Mouse (Mus musculus): ENCODE measurements around the gene Ccdc84. TPM values are rescaled to one million over a fixed set of nuclear protein-coding genes. Genes with fewer than 3 reads are reported as not detected.
A peak's percentile ranks its signal among the peaks of the same experiment; 100 is the strongest.
"Not testable (repeated sequence)": the region's sequence is repeated elsewhere in the genome, so short reads cannot be mapped to it uniquely, and the experiment has no call there.

Gene Ccdc84
- total RNA-seq, 2 experiments from 2014 or later, result 22.4 to 26.1 TPM

DNA sequence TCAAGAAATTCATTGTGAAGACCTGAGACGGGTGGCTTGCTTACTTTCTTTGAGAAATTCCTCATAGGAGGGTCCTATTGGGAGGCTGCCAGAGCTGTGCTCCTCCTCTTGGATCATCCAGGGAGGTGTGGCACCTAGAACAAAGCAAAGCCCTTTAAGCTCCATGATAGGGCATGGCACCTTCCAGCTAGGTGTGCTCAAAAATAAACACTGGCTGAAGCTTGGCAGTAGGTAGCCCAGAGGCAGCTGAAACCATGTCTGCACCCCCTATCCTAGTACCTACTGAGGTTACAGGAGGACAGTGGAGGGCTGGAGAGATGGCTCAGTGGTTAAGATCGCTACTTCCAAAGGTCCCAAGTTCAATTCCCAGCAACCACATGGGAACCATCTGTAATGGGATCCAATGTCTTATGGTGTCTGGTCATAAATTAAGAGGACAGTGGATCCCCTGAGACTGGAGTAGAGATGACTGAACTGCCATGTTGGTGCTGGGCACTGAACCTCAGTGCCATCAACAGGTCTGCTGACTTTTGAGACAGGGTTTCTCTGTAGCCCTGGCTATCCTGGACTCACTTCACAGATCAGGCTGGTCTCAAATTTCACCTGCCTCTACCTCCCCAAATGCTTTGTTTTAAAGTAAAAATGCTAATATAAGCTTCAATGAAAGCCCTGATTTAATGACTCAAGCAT, 7.6 kb downstream of the Ccdc84 start:
- DNase-seq (ENCODE audit: low spot score in 2 of 2), result no peak

- not testable (repeated sequence) for DNase-seq (ENCODE audit: low spot score in 2 of 2)
Observed at GRCm38 (mm10) chr9:44408693-44409092, 9.7 kb downstream of the Ccdc84 start.

DNA sequence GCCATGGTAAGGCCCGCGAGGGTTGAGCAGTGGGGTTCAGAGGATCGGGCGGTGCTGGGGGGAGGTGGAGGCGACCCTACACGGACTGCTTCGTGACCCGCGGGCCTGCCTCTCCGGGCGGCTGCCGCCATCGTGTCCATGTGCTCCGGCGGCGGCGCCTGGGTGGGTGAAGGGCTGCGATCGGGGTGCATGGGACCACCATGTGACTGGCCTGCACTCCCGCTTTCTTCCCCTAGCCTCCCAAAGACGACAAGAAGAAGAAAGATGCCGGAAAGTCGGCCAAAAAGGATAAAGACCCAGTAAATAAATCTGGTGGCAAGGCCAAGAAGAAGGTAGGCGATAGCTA, 10.6 kb downstream of the Ccdc84 start:
- no peak for DNase-seq (ENCODE audit: low spot score in 2 of 2)

DNA sequence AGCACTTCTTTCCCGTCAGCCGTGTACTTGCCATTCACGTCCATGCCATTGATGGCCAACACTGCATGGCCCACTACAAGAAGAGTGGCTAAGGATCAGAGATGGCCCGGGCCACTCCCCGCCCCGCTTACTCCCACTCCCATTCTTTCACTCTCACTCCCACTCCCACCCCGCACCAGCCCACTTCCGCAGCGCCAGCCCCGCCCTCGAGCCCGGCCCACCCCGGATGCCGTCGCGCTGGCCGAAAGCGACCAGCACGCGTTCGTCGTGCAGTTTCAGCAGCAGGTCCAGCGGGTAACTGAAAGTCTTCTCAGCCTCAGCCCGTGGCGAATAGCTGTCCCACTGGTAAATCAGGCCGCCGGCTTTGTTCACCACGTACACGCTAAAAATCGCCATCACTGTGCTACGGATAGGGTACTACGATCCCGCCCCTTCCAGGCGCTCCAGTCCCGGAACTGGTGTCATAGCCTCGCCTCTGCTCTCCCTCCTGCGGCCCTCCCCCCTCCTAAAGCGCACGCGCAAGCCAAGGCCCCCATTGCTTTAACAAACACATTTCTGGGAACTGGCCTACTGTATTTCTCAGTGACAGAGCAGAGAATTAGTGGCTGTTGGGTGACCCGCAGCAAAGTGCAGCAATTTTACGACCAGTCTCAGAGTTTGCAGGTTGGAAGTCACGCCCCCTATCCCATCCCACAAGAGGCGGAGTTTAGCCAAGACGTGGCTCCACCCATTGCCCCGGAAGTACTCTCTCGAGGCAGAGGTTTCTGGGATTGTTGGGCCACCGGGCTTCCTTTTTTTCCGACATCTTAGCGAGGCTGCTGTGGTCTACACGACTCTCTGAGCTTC, 11.2 kb downstream of the Ccdc84 start, which contains the start of the genes Rps25 and Trappc4:
TSS of gene Rps25 (plus strand) at position 234 of the 846 bp plus-strand sequence.
TSS of gene Trappc4 (minus strand) at position 695 of the 846 bp plus-strand sequence.
- peak; percentile 89 to 90 for DNase-seq (ENCODE audit: low spot score in 2 of 2)

DNA sequence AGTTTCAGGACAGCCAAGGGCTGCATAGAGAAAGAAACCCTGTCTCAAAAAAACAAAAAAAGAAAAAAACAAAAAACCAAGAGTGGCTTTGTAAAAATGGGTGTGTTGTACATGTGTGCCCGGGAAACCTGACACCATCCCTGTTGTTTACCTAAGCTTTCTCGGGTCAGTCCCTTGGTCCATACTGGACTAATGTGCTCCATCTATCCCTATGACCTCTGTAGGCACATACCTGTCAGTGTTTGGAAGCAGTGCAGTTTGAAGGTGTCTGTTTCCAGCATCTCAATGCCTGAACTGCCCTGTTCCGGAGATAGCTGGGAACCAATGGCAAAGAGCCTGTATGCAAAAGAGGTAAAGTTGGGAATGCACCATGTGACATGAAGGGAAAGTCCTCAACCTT, 13.4 kb downstream of the Ccdc84 start:
- no peak for DNase-seq (ENCODE audit: low spot score in 2 of 2)

DNA sequence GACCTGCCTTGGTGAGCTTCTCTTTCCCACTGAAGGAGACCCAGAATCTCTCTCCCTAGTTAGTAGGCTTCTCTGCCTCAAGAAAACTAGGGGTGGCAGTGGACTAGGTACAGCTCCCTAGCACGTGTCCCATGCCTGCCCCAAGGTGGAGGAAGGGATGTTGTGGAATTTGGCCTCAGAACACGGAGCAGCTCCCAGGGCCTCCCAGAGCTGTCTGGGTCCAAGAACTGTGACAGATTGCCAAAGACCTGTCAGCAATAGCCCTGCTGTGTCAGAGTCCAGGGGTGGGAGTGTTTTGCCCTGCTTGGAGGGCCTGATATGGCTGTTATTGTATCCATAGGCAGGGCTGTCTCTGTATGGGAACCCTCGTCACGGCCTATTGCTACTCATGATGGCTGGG, 17.3 kb downstream of the Ccdc84 start:
- DNase-seq (ENCODE audit: low spot score in 2 of 2), result no peak

DNA sequence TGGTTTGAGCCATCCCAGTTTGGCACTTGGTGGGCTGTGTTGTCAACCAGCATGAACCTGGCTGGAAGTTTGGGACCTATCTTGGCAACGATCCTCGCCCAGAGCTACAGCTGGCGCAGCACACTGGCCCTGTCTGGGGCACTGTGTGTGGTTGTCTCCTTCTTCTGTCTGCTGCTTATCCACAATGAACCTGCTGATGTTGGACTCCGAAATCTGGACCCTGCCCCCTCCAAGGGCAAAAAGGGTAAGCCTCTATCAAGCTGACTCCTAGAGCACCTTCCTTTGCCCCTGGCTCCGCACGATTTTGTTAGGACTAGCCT, 18.6 kb downstream of the Ccdc84 start:
- DNase-seq (ENCODE audit: low spot score in 2 of 2), result no peak

GRCm38 (mm10) chr9:44399114-44399794, 19.1 kb downstream of the Ccdc84 start:
- DNase-seq (ENCODE audit: low spot score in 2 of 2), result no peak

DNA sequence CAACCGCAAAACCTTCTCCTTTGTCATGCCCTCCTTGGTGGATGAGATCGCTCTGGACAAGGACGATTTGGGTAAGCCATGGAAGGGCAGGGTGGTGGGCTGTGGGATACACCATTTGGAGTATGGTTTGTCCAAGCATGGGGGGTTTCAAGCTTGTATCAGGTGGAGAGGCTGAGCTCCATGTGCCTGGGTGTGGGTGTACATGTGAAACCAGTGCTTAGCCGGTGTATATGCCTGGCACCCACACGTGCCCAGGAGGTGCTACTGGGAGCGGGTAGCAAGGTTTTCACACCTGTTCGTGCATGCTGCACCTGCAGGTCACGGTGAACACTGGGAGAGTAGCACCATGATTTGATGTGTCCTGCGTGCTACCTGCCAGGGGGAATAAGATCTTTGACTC, 19.8 kb downstream of the Ccdc84 start:
- DNase-seq (ENCODE audit: low spot score in 2 of 2), result no peak

DNA sequence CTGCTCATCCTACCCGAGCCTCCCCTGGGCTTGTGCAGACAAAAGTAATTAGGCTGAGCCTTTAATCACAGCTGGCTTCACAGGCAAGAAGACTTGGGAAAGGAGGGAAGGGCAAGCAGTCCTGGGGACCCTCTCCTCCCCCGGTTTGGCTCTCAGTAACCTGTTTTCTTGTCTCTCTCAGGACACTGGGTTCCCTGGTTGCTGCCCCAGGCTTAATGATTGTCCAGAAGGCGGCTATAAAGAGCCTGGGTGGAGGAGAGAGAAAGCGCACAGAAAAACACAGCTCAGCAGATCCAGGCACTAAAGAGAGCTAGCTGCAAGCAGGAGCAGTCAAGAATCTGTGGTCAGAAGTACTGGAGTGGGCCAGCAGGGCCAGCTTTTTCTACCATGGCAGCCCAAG, 20.3 kb downstream of the Ccdc84 start:
- DNase-seq (ENCODE audit: low spot score in 2 of 2), result no peak

DNA sequence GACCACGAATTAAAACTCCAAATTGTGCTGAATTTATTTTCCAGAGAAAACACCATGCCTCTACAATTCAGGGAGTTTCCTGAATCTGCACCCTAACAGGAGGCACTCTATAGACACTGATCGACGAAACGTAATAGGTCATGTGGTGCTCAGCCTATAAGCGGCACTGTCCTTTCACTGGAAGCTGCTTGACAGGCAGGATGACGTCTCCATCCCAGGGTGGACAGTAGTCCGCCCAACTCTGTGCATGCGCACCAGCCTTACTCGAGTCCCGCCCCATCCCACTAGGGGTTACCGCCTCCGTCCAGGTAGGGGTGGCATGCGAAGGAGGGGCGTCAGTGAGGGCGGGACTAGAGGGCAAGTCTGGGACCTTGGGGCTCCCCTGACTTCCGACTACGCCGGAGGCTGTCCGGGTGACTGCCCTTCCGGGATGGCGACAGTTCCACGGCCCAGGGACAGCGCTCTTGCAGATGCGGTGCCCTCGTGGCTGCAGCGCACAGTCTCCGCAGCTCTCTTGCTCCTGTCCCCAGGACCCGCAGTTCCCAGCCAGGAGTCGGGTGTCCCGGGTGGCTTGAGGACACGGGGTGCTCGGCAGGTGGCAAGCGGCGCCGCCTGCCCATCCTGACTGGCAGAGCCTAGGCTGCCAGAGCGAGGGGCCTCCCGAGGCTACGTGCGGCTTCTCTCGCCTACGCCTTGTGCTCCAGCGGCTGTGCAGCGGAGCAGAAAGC, 21.5 kb downstream of the Ccdc84 start, which contains the start of gene Slc37a4:
TSS of gene Slc37a4 (plus strand) at position 169 of the 728 bp plus-strand sequence.
- peak; percentile 88 to 93 for DNase-seq (ENCODE audit: low spot score in 2 of 2)

DNA sequence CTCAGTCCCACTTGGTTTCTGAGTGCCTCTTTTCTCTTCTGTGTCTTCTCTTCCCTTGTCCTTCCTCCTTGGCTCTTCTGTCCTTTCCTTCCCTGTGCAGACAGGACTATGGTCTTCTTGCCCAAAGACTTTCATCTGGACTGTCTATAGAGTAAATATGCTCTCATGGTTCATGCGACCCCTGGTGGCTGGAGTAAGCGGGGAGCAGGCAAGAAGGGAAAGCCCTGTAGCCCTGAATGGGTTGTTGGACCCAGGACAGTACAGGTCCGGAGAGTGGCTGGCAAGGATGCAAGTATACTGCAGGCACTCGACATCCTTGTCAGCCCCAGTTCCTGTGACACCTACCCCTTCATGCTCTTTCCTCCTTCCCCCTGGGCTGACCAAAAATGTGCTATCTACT, 26.9 kb downstream of the Ccdc84 start:
- DNase-seq (ENCODE audit: low spot score in 2 of 2), result peak; percentile 71 to 77

GRCm38 (mm10) chr9:44389273-44389672, 29.1 kb downstream of the Ccdc84 start:
- DNase-seq (ENCODE audit: low spot score in 2 of 2), result no peak

DNA sequence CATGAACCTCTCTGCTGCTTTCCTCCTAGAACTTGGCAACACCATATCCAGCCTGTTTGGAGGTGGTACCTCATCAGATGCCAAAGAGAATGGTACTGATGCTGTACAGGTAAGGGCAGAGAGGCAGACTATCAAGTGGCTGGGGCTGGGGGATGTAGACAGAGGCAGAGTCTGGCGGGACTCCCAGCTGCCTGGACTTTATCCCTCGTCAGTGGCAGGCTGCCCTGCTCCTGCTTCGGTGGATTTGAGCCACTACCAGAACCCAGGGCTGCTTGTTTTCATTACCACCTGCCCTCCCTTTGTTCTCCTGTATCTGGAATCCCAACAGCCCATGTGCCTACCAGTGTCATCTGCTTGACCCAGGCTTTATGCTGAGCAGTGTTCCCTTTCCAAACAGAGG, 31.1 kb downstream of the Ccdc84 start:
- DNase-seq (ENCODE audit: low spot score in 2 of 2), result no peak

GRCm38 (mm10) chr9:44384596-44384995, 33.8 kb downstream of the Ccdc84 start:
- peak in 1 of 2 experiments; percentile 26 for DNase-seq (ENCODE audit: low spot score in 2 of 2)

DNA sequence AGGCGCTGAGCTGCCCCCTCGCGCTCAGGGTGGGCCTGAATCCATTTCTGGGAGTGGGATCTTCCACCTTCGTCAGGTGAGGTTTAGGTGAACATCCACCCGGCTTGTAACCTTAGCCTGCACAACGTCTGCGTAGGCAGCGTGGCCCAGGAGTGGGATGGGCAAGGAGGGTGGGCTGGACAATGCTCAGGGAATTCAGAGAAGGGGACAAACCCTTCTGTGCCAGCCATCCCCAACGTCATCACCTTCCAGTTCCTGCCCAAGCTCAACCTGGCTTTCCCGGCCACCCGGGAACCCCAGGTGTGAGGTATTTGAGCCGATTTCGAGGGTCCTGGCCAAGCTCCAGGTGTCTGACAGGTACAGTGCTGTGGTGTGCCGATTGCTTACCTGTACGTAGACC, 38.5 kb downstream of the Ccdc84 start:
- DNase-seq (ENCODE audit: low spot score in 2 of 2), result no peak

DNA sequence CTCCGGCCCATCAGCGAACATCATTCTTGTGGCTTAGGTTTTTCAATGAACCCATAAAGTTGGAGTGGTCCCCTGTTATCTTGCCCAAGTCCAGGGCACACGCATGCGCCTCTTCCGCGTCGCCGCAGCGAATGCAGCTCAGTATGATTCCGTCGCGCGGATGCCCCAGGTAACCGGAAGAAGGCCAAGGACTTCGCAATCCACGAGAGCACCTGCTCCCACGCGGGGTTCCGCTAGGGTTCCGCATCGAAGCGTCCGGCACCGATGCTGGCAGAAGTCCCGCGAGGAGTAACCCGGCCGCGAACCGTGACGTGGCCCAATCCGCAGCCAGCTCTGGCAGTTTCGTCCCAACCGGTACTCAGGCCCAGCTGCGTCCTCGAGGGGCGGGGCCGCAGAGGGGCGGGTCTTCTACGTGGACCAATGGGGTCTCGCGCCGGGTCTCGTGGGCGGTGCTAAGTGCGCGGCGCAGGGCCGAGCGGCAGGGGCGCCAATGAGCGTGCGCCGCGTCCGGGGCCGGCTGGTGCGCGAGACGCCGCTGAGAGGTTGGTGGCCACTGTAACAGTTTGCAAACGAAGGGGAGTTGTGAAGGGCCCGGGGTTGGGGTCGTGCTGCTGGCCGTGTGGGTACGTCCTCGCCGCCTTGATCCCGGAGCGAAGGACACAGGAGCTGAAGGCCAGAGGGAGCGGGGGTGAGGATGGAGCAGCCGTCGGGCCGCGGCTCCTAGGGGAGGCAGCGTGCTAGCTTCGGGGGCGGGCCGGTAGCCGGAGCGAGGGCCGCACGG, 39.1 kb downstream of the Ccdc84 start, which contains the start of gene Hyou1:
TSS of gene Hyou1 (plus strand) at position 437 of the 781 bp plus-strand sequence.
- DNase-seq (ENCODE audit: low spot score in 2 of 2), result peak; percentile 99

DNA sequence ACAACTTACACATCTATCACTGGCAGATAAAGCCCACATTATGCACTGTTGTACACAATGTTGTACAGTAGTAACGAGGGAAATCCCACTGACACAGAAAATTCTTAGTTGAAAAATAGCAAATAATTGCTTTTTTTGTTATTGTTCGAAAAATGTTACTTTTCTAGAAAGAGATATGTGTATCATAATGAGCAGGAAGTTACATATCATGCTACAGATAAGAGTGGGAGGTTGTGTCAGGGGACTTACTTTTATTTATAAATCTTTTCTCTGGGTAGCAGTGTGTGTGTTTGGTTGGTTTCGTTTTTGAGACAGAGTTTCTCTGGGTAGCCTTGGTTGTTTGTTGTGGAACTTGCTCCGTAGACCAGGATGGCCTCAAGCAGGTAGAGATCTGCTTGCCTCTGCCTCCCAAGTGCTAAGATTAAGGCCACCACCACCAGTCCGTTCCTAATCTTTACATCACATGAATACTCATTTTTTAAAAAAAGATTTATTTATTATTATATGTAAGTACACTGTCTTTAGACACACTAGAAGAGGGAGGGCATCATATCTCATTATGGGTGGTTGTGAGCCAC, 40.1 kb downstream of the Ccdc84 start:
- no peak for DNase-seq (ENCODE audit: low spot score in 2 of 2)

DNA sequence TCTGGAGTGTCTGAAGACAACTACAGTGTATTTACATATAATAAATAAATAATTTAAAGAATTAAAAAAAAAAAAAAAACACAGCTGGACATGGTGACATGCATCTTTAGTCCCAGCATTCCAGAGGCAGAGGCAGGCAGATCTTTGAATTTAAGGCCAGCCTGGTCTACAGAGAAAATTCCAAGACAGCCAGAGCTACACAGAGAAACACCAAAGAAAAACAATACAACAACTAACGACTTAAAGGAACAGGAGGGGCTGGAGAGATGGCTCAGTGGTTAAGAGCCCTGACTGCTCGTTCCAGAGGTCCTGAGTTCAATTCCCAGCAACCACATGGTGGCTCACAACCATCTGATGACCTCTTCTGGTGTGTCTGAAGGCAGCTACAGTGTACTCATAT, 41.0 kb downstream of the Ccdc84 start:
- DNase-seq (ENCODE audit: low spot score in 2 of 2), result not testable (repeated sequence)

DNA sequence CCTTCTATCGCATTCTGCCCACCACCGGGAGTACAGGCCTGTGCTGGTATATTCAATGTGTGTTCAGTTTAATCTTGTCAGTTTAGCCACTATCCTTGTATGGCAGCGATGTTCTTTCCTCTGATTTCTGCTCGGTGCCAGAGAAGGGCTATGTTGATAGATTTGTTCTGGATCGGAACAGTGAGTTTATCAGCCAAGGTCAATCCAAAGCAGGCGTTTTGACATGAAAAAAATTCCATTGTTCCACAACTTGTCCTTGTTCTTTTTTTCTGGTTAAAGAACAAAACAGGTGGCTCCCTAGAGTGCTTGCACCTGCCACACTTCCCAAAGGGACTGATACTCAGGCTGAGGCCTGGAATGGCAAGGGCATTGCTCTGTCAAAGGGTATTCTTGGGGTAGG, 42.2 kb downstream of the Ccdc84 start:
- DNase-seq (ENCODE audit: low spot score in 2 of 2), result no peak

All from adrenal gland, adult 18-20 months (tissue).